Mouse (Mus musculus) A20 (cell line): ENCODE measurements at regions not wholly inside any gene's neighbourhood (a gene's known extent, or its start where the extent isn't known, plus 50 kb on each side); places are given as distances from the start of the nearest gene placed in this dataset.

Source experiments
- DNase-seq: peaks from one replicate; pipeline ENCODE4 v3.0.0-alpha.2; 2011; ENCODE audit warnings: low read depth, low spot score

- no peak for DNase-seq
Measured at GRCm38 (mm10) chr13:99781616-99782015, 119.3 kb downstream of the Cartpt start.

DNA sequence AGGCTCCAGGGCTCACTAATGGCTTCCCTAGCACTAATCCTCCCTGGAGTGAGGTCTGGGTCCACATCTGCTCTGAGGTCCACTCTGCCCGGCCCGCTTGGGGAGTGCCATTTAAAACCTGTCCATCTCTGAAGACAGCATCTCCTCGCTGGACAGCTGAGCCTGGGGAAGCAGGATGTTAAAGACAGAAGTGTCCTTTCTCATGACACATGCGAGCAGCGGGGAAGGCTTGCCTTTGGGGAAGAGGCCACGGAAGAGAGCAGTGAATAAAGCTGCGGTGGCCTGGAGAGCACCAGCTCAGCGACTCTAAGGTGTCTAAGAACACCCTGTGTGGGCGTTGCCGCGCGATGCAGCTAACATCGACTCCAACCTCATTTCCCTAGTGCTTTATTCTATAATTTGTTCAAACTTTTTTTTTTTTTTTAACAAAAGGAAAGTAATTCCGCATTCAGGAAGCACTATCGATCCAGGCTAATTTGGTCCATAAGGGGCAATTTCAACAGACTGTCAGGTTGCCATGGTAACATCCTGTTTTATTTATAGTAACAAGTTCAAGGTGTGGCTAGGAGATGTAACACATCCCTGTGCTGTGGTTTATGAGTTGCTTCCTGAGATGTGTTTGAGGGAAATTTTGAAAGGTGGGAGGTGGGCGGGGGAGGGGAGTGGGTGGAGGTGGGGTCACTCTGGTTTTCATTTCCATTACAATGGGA is 120.0 kb downstream of the Cartpt start:
- DNase-seq = no peak

DNA sequence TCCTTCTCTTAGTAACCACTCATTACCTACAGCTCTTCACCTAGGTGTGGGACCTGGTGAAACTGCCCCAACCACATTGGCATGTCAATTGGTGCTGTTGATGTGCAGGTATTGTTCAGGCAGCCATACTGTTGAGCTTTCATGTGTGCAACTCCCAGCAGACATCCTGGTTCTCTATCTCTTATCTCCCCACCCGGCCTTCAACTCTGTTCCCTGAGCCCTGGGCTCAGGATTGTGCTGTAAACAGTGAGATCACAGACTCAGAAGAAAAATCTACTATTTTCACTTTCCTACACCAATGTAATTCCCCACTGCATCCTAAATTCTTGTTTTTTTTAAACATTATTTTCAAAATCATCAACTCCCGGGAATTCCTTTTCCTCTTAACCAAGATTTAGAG is 122.1 kb downstream of the Cartpt start:
- no peak for DNase-seq

- DNase-seq = peak; percentile 13
Measured at GRCm38 (mm10) chr13:99777736-99778135, 123.2 kb downstream of the Cartpt start.

DNA sequence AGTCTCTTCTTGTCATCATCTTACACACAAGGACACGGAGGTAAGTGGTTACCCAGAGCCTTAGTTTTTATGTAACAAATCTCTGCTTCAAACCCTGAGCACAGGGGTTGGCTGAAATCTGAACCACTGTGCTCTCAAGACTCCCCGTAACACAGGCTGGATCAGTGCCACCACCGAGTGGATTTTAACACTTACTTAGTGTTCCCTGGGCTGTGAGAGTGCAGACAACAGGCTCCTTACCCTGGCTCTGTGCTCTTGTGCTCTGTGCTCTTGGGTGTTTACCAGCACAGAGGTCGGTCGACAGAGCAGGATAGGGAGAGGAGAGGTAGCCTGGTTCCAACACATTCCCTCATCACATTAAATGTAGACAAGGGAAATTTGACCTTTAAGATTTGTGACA is 134.9 kb downstream of the Cartpt start:
- no peak for DNase-seq

DNA sequence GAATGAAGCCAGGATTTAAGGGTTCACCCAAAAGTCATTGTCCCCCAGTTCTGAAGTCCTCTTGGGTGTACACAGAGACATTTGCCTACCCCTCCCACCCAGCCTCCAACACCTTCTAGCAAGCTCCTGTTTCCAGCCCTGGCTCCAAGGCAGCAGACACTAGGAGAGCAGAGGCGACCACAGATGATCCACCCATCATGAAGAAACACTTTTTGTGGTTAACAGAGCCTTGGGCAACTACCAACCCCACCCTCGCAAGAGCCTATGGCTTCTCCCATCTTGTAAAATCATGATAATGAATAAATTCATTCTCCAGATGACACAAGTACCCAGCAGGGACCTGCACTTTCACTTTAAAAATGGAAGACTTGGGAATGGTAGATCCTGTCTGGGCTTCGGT is 136.1 kb downstream of the Cartpt start:
- no peak for DNase-seq

DNA sequence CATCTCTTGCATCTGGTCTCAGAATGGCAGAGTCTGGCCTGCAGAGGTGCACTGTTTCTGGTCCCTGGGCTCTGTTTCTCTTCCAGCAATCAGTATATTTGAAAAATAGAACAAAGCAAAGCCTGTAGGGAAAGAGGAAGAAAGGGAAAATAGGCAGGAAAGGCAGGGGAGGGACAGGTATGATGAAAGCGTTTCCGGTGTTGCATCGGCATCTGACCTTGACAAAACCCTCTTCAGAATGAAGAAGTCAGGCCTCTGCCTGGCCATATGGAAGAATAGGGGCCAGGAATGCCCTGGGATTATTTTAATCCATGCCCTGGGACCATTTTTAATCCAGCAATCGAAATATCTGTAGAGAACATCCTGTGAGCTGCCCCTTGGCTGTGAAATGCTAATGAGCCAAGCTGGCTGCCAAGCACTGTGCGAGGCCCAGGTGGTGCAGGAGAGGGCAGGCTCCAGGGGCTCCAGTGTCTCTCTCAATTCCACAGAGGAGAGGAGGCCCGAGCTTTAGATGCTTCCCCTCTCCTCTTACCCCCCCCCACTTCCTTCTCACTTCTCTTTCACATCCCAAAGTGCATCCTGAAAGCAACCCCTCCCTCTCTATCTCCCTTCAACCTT is 136.7 kb downstream of the Cartpt start:
- no peak for DNase-seq

DNA sequence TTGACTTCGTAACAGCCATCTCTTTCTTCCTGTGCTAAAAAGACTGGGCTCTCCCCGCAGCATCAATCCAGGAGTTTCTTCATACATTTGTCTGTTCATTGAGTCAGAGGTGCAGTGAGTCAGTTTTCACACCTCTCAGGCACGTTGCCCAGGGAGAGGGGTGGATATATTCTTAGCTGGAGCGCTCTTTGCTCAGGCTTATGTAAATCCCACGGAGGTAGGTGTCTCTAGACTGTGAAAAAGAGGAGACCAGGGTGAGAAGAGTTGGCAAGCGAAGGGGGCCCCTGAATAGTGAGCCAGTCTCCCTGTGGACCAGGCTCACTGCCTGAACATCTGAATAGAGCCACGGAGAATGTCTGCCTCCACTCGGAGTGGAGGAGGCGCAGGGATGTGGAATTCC is 139.0 kb downstream of the Cartpt start:
- no peak for DNase-seq

DNA sequence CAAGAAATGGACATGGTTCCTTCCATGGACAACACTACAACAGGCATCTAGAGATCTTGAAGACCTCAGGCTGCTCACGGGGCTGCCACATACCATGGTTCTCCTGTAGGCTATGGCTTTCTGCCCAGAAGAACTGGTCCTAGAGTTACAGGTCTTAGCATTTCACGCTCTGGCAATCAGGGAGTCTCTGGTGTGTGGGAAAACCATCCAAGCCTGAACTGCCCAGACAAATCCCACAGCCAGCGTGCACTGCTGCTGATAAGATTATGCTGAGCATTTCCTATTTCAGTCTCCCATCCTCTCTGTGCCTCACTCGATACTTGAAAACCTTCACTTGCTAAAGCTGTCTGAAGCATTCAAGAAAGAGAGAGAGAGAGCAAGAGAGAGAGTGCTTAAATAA is 139.5 kb downstream of the Cartpt start:
- no peak for DNase-seq

- DNase-seq = no peak
Measured at GRCm38 (mm10) chr13:99760646-99761045, 140.2 kb downstream of the Cartpt start.

GRCm38 (mm10) chr13:99759256-99760044 is 141.4 kb downstream of the Cartpt start:
- no peak for DNase-seq

GRCm38 (mm10) chr13:99754701-99755100 is 146.2 kb downstream of the Cartpt start:
- no peak for DNase-seq

DNA sequence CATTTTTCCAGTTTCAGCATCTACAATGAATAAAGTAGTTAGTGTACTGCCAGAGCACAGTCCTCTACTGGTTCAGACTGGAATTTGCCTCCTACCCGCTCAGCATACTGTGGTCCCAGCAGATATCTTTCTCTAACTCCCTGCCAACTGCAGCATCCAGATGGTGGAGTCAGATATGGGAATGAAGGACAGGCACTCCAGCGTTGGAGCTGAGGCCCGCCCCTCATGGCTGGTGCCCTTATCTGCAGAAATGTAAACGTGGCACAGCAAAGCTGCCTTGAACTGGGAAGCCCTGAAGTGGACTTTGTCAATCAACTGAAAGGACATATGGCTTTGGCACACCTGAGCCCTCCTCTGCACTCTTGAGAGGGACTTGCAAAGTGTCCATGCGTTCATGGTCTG is 146.6 kb downstream of the Cartpt start:
- DNase-seq = no peak

GRCm38 (mm10) chr13:99753526-99753925 is 147.4 kb downstream of the Cartpt start:
- no peak for DNase-seq

DNA sequence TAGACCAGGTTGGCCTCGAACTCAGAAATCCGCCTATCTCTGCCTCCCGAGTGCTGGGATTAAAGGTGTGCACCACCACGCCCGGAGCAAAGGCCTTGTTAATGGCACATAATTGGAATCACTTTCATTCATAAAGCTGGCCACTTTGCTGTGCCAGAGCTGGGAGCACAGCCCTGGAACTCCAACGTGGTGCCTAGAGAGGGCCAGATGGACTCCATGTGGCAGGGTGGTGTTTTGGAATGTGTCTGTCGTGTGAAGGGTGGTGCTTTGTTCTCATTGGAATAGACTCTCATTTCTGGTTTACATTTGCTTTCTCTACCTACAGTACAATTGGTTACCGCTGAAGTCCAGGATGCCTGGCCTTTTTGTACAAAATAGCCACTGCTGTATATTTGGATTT is 150.2 kb downstream of the Cartpt start:
- no peak for DNase-seq

- DNase-seq = no peak
Measured at GRCm38 (mm10) chr13:99749342-99749741, 151.5 kb downstream of the Cartpt start.

DNA sequence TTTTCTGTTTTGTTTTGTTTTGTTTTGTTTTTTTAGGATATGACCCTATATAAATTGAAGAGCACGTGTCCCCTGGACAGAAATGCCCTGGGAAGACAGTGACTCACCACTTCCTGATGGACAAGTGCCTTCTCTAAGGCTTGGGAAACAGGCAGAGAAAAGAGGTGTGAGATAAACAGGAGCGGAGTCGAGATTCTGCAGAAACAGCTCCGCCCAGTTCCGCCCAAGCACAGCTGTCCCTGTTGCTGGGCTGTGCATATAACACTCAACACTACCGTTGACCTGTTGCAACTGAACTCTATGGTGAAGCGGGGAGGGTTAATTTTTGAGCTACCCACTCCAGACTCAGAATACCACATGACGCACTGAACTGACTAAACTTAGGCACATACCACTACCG is 152.8 kb downstream of the Cartpt start:
- no peak for DNase-seq

GRCm38 (mm10) chr13:99745526-99745925 is 155.4 kb downstream of the Cartpt start:
- DNase-seq = peak; percentile 58

DNA sequence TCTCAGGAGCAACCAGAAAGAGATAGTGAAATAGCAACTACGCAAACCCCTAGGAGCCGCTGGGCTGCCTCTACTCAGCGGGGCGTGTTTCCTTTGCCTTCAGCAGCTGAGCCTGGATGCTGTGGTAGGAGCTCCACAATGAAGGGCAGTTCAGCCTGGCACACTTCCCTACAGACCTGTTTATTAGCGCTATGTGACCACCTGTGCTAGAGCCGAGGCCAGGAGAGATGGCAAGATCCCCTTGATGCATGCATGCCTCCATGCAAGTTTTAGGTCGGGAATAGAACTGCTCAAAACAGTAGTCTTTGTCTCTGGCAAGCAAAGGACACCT is 156.1 kb downstream of the Cartpt start:
- DNase-seq = peak; percentile 22

DNA sequence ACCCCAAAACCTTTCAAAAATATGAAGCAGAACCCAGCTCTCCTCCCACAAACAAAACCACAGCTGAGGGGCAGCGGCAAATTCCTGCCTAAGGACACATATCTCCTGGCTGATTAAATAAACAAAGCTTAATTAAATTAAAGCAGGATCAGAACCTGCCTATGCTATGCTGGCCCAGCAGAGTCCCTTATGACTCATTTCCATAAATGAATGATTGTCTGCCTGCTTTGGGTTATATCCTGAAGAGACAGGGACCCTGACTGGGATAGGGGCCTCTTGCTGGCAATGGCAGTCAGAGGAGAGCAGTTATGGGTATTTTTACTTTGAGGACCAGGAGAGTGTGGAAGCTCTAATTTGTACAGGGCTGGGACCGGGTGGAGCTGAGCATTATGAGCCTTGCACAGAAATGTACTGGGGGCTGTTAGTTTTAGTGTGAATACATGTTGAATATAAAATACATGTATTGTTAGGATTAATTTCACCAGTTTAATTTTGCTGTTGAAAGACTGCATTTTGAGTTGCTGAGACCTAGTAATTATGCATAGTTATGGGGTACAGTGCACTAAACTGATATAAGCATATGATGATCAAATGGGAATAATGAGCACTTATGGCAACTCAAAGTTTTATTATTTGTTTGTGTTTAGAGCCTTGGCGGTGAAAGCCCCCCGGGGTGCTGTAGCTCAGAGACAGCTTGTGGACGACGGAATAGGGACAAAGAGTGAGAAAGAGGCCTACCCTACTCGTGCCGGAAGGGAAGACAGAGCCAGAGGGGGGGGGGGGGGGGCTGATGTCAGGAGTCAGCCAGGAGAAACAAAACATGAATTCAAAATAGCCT is 156.7 kb downstream of the Cartpt start:
- DNase-seq = no peak

GRCm38 (mm10) chr13:99742507-99742906 is 158.4 kb downstream of the Cartpt start:
- DNase-seq = no peak

DNA sequence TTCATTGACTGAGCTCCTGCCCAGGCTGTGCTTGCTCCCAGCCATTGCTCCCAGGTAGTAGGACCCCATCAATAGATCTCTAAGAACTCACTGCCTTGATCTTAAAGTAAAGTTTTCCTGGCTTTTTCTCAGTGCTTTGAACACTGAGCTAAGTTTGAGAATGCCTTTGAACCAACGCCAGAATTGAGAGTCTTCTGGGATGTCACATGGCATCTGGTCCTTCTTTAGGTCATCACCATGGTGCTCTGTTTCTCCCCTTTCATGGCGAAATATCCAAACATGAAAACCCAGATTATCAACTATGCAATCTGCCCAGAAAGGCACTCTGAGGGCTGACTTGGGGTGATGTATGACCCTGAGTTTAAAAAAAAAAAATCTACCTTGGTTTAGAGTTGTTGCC is 158.9 kb downstream of the Cartpt start:
- no peak for DNase-seq
